Mouse (Mus musculus) ZHBTc4 (cell line): Measurements from ENCODE around the gene Anxa2.
A peak's percentile ranks its signal among the peaks of the same experiment; 100 is the strongest.

Source experiments
- DNase-seq: peaks from one replicate; pipeline ENCODE4 v3.0.0-alpha.2; 2011; ENCODE audit warnings: low read depth, low spot score

The Anxa2 gene

DNA sequence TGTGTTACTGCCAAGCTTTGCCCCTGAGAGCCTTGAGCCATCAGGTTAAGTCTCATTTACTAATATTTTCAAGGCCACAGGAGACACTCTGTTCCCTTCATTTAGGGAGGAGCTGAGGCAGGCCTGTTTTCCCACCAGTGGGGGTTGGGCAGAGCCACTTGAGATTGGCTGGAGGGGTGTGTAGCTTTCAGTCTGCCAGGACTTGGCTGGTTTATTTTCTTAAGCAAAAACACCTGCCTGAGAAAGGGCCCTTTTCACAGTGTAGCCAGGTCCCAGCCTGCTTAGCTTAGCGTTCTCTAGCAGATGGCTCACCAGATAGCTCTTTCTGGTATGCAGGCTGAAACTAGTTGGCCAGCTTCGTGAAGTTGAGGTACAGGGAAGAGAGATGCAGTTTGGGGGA, 5.6 kb downstream of the Anxa2 start:
- no peak for DNase-seq

GRCm38 (mm10) chr9:69459876-69460275, 6.5 kb downstream of the Anxa2 start:
- peak; percentile 55 for DNase-seq

- no peak for DNase-seq
Measured at GRCm38 (mm10) chr9:69463046-69463445, 9.6 kb downstream of the Anxa2 start.

- no peak for DNase-seq
Measured at GRCm38 (mm10) chr9:69464109-69464756, 10.8 kb downstream of the Anxa2 start.

GRCm38 (mm10) chr9:69466098-69466497, 12.7 kb downstream of the Anxa2 start:
- no peak for DNase-seq

DNA sequence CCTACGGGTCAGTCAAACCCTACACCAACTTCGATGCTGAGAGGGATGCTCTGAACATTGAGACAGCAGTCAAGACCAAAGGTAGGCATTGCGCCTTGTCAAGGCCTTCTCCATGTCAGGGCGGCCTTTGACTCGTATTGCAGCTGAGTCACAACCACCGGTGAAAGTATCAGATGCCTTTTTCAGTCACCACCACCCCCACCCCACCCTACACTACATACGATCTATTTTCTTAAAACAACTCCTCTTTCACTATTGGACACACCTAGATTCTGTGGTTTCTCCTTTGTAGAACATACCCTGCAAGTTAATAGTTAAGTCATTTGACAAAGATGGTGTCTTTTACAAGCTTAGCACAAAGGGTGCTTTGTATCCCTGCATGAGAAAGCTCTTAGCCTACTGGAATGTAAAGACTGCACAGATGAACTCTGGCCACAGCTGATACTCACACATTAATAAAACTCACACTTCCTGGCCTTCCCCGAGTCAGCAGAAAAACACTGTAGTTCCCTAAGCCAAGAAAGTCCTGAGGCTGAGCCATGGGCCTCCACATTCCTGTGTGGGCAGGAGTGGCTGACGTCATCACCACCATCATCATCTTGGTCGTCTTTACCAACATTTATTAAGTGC, 14.0 kb downstream of the Anxa2 start:
- DNase-seq: peak; percentile 51

- DNase-seq: peak; percentile 89
Measured at GRCm38 (mm10) chr9:69468991-69469390, 15.6 kb downstream of the Anxa2 start.

DNA sequence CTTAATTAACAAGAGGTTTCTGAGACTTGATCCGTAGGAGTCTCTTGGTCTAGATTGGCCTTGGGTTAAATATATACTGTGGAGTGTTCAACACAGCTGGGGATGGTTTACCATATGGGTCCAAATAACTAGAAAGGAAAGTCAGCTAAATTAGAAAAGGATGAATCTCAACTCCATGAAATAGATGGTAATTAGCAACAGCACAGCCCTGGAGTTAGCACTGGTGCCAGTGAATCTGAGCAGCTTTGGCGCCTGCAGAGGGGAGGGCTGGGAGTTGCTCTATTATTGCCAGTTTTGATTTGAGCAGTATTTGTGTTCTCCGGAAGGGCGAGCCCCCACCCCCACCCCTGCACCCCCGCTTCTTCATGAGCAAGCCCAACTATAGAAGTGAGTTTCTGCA, 16.9 kb downstream of the Anxa2 start:
- no peak for DNase-seq

- peak; percentile 66 for DNase-seq
Measured at GRCm38 (mm10) chr9:69470921-69471320, 17.5 kb downstream of the Anxa2 start.

GRCm38 (mm10) chr9:69472724-69473123, 19.3 kb downstream of the Anxa2 start:
- DNase-seq: no peak

GRCm38 (mm10) chr9:69475873-69476272, 22.5 kb downstream of the Anxa2 start:
- no peak for DNase-seq

DNA sequence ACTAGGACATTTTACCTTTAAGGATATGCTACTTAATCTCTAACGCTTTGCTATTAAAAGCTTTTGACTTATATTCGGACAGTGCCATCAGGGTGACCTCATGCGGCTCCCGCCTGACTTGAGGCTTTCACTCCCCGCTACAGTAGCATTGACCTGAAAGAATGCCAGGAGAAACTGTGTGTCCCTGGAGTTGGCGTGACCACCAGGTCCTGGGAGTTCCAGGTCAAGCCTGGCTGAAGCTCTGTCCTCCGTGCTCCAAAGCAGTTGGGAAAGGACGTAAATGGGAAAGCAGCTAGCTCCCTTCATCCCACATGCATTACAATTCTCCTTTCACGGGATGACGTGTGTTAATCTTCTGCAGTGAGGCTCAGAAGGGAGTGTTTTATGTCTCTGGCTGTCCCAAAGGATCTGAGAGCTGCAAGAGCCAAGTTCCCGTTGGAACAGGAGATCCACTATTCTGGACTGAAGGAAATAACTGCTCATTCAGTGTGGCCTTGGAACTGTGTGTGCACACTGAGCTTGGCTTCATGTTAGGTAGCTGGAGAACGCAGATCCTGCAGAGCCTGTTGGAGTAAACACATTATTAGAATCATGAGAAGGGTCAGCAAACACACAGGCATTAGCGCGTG, 23.9 kb downstream of the Anxa2 start:
- no peak for DNase-seq

- DNase-seq: no peak
Measured at GRCm38 (mm10) chr9:69477824-69478222, 24.4 kb downstream of the Anxa2 start.

DNA sequence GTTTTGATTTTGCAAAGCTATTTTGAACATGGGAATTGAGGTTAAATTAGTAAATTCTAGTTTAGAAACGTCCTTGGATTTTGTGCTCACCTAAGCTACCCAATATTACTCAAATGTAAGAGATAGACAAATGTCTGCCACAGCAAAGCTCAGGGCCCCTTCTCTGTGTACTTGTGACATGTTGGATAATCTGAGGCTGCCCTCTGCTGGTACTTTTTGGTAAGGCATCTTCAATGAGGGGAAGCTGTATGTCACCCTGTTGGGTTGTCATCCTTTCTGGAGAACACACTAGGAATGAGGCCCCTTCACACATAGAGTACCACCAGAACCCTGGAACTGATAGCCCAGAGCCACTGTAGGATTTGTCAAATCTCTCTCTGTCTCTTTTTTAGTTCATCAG, 26.9 kb downstream of the Anxa2 start:
- DNase-seq: peak; percentile 82

DNA sequence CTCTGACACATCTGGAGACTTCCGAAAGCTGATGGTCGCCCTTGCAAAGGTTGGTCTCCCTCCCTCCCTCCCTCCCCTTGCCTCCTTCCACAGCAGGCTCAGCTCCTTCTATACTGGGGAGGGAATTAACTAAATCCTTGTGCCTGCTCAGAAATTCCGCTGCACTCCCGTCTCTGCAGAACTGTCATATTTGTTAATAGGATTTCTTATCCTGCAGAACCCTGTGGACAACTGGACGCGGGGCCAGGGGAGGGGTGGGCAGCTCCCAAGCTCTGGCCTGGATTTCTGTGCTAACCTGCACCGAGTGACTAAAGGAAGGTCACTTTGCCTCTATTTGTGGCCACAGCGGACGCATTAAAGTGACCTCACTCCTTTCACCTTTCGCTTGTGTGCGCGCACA, 30.4 kb downstream of the Anxa2 start:
- DNase-seq: no peak

DNA sequence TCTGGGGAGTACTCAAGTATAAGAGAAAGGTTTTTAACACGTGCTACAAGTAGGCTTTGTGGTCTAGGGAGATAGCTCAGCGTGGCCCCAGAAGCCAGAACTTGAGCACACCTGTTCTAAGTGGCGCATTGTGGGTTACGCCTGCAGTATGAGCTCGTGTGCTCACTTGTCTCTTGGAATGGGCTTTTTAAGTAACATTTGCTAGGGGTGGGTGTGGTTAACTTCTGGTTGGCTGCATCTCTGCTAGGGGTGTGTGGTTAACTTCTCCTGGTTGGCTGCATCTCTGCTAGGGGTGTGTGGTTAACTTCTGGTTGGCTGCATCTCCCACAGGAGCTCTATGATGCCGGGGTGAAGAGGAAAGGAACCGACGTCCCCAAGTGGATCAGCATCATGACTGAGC, 32.7 kb downstream of the Anxa2 start:
- DNase-seq: no peak

DNA sequence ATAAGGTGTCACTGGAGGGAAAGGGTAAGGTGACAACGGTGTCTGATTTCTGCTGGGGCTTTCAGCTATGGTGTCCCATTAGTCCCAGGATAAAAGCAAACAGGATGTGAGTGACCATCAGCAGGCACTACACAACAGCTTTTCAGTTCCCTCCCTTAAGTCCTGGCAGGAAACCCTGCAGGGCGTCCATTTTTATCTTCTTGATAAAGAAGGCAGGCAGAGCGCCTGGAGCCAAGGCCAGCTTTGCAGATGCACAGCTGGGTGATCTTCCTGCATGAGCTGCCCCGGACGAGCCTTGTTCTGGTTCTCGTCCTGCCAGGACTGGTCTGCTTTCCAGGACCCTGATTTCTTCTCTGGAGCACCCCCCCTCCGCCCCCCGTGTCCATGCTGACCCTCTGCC, 35.1 kb downstream of the Anxa2 start:
- DNase-seq: no peak

DNA sequence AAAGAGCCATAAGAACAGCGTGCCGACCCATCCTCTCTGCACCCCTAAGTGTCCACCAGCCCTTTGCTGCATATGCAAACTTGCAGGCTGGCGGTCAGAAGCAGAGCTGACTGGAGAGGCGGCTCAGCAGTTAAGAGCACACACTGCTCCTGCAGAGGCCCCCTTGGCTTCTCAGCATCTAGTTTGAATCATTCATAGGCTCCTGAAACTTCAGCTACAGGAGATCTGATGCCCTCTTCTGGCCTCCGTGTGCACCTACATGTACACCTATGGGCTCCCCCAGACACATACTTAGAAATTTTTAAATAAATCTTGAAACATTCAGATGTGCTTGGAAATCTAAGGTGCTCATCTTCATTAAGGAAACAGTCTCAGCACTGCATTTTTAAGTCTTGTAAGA, 35.6 kb downstream of the Anxa2 start:
- peak; percentile 63 for DNase-seq

- peak; percentile 44 for DNase-seq
Measured at GRCm38 (mm10) chr9:69492809-69493208, 39.4 kb downstream of the Anxa2 start.

- peak; percentile 75 for DNase-seq
Measured at GRCm38 (mm10) chr9:69502504-69502903, 49.1 kb downstream of the Anxa2 start.

- DNase-seq: peak; percentile 26
Measured at GRCm38 (mm10) chr9:69505611-69506010, 52.2 kb downstream of the Anxa2 start.

- DNase-seq: no peak
Measured at GRCm38 (mm10) chr9:69507206-69507605, 53.8 kb downstream of the Anxa2 start.

- DNase-seq: no peak
Measured at GRCm38 (mm10) chr9:69508016-69508415, 54.6 kb downstream of the Anxa2 start.
